Mouse (Mus musculus) mouse embryonic stem cell (cell line): ENCODE data around the gene Pemt.

Experiments
- in situ Hi-C, 2 experiments: fragments of 300-500 bp; cut with MboI; formaldehyde crosslinking; loops; 1 replicate in 1 of 2; 3 replicates in 1 of 2; pipeline ENCODE4 v1.14.3; 2019 to 2020; ENCODE audit warnings: low sequenced_read_pairs in 2 of 2, low pct_unique_long_range_greater_than_20kb in 1 of 2, mixed read lengths in 1 of 2; ENCODE audit not compliant: unreplicated experiment in 1 of 2

Gene Pemt

GRCm38 (mm10) chr11:60027272-60027671 lies 19.0 kb downstream of the Pemt start:
- in situ Hi-C loops: loop anchor here in 1 of 2 experiments (10.0 kb wide), 1 partner anchor 152 kb away; no protein-coding TSS in a partner anchor

GRCm38 (mm10) chr11:60026166-60026565 lies 20.1 kb downstream of the Pemt start:
- in situ Hi-C loops: loop anchor here in 1 of 2 experiments (10.0 kb wide), 1 partner anchor 151 kb away; no protein-coding TSS in a partner anchor

GRCm38 (mm10) chr11:60021201-60021600 lies 25.1 kb downstream of the Pemt start:
- in situ Hi-C loops: loop anchor here in 1 of 2 experiments (10.0 kb wide), 1 partner anchor 146 kb away; no protein-coding TSS in a partner anchor

GRCm38 (mm10) chr11:60016726-60017125 lies 29.6 kb downstream of the Pemt start:
- in situ Hi-C loops: no loop called here

- in situ Hi-C loops: no loop called here
These were observed 34.8 kb downstream of the Pemt start for GRCm38 (mm10) chr11:60011516-60011915.

- in situ Hi-C loops: no loop called here
These were observed 36.8 kb downstream of the Pemt start for GRCm38 (mm10) chr11:60009451-60009850.

- in situ Hi-C loops: no loop called here
These were observed 40.4 kb downstream of the Pemt start for GRCm38 (mm10) chr11:60005866-60006265.

- in situ Hi-C loops: no loop called here
These were observed 41.6 kb downstream of the Pemt start for GRCm38 (mm10) chr11:60004716-60005115.

GRCm38 (mm10) chr11:60003811-60004210 lies 42.5 kb downstream of the Pemt start:
- in situ Hi-C loops: no loop called here

GRCm38 (mm10) chr11:60001231-60001980 lies 44.9 kb downstream of the Pemt start:
- in situ Hi-C loops: no loop called here

- in situ Hi-C loops: no loop called here
These were observed 52.0 kb downstream of the Pemt start for GRCm38 (mm10) chr11:59994318-59994717.

GRCm38 (mm10) chr11:59991365-59991764 lies 54.9 kb downstream of the Pemt start:
- in situ Hi-C loops: no loop called here

GRCm38 (mm10) chr11:59989406-59989805 lies 56.9 kb downstream of the Pemt start:
- in situ Hi-C loops: no loop called here

GRCm38 (mm10) chr11:59977831-59978230 lies 68.5 kb downstream of the Pemt start:
- in situ Hi-C loops: no loop called here

- in situ Hi-C loops: no loop called here
These were observed 71.0 kb downstream of the Pemt start for GRCm38 (mm10) chr11:59975241-59975640.

GRCm38 (mm10) chr11:59973389-59973788 lies 72.9 kb downstream of the Pemt start:
- in situ Hi-C loops: loop anchor here in 1 of 2 experiments (5.0 kb wide), 1 partner anchor 59 kb away; no protein-coding TSS in a partner anchor

GRCm38 (mm10) chr11:59971691-59972090 lies 74.6 kb downstream of the Pemt start:
- in situ Hi-C loops: loop anchor here in 1 of 2 experiments (5.0 kb wide), 1 partner anchor 61 kb away; no protein-coding TSS in a partner anchor

GRCm38 (mm10) chr11:59970780-59971179 lies 75.5 kb downstream of the Pemt start:
- in situ Hi-C loops: loop anchor here in 1 of 2 experiments (5.0 kb wide), 1 partner anchor 62 kb away; no protein-coding TSS in a partner anchor

- in situ Hi-C loops: no loop called here
These were observed 78.5 kb downstream of the Pemt start for GRCm38 (mm10) chr11:59967765-59968164.

GRCm38 (mm10) chr11:59966102-59966483 lies 80.2 kb downstream of the Pemt start:
- in situ Hi-C loops: no loop called here
